ENCODE assay signal across 20 mouse cellular contexts in genomic region chr12:82883079-82883478, GRCm38 (mm10).
"Had no signal": no experiment of that assay in that cellular context is flagged by ENCODE, and none has a peak within 500 bp of the region (broad histone marks: within the 10 kb centered on the region; RNA-seq: fewer than 3 reads in every experiment).

No protein-coding gene starts in this region.

- H3K9ac ChIP-seq: liver, embryonic 15.5 days; lung, embryonic 14.5 days; midbrain, embryonic 12.5 days; neural tube, embryonic 13.5 days; neural tube, embryonic 15.5 days; stomach, embryonic 15.5 days had no signal

- H3K9me3 ChIP-seq: liver, embryonic 15.5 days; midbrain, embryonic 10.5 days; midbrain, embryonic 12.5 days; neural tube, embryonic 13.5 days; neural tube, embryonic 15.5 days; stomach, embryonic 15.5 days had no signal

- DNase-seq: lung, adult 18-20 months; lung, embryonic 14.5 days; lung, postnatal 4 days; midbrain, embryonic 14.5 days; retina, postnatal 1 day; right cerebral cortex, adult 18-20 months; right cerebral cortex, postnatal 25 days; right cerebral cortex, postnatal 4 days; thymus, adult 2 months; thymus, postnatal 25 days; thymus, postnatal 4 days had no signal

- ATAC-seq: midbrain, embryonic 16.5 days had no signal

- H3K4me3 ChIP-seq: liver, embryonic 15.5 days; midbrain, embryonic 10.5 days; midbrain, embryonic 12.5 days; myocyte; neural tube, embryonic 13.5 days; neural tube, embryonic 15.5 days; stomach, embryonic 15.5 days had no signal

- H3K27ac ChIP-seq: liver, embryonic 15.5 days; midbrain, embryonic 10.5 days; midbrain, embryonic 12.5 days; neural tube, embryonic 13.5 days; neural tube, embryonic 15.5 days; stomach, embryonic 15.5 days; stomach, postnatal 0 days had no signal

- H3K36me3 ChIP-seq: liver, embryonic 15.5 days; midbrain, embryonic 10.5 days; midbrain, embryonic 12.5 days; neural tube, embryonic 13.5 days; neural tube, embryonic 15.5 days; stomach, embryonic 15.5 days had no signal

- H3K4me2 ChIP-seq: liver, embryonic 15.5 days; lung, embryonic 14.5 days; midbrain, embryonic 12.5 days; neural tube, embryonic 13.5 days; neural tube, embryonic 15.5 days; stomach, embryonic 15.5 days had no signal

- H3K27me3 ChIP-seq: liver, embryonic 15.5 days; midbrain, embryonic 12.5 days; neural tube, embryonic 13.5 days; neural tube, embryonic 15.5 days; stomach, embryonic 15.5 days had no signal

- H3K4me1 ChIP-seq: liver, embryonic 15.5 days; midbrain, embryonic 10.5 days; midbrain, embryonic 12.5 days; neural tube, embryonic 13.5 days; neural tube, embryonic 15.5 days; stomach, embryonic 15.5 days had no signal
